In the genomic region with DNA sequence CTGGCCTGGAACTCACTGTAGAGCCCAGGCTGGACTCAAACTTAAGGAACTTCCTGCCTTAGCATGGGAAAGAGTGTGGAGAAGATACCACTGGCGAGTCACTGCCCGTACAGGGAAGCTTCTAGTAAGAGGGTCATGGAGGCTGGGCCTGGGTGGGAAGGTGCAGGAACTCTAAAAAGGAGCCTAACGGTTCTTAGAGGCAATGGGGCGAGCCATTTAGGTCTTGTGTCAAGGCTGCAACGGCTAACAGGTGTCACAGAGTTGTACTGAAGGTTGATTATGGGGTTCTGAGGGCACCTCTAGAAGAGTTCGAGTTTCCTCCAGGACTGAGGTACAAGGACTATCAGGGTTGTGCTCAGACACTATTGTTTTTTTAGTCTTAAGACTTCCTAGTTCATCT, we compare ENCODE assay signal across 8 mouse cellular contexts. TPM values are rescaled to one million over a fixed set of nuclear protein-coding genes. Genes with fewer than 3 reads are reported as not detected.
DNase-seq lines count a peak whose midpoint lies in the region; ATAC-seq and TF ChIP-seq lines count a peak whose summit lies in the region.

No protein-coding gene starts in this region.

- H3K9ac ChIP-seq in heart, adult 2 months (ENCODE audit: low read depth, low read length) = no peak overlapping the region
- no peak overlapping the region for H3K9ac ChIP-seq in forebrain, embryonic 13.5 days
- no peak overlapping the region for H3K9ac ChIP-seq in limb, embryonic 15.5 days

- TF ChIP-seq EP300 in heart, adult 2 months (IDR thresholded peaks at IDR 0.05; ENCODE audit: insufficient read depth, low read depth, low read length) = no peak

- 0 out of 2 replicates have a peak, but pooled peaks cover 3% of the 10 kb centered on the region for H3K79me2 ChIP-seq in heart, adult 2 months (replicated peaks; ENCODE audit: control insufficient read depth, insufficient read depth, low read length)

- TF ChIP-seq CTCF in heart, adult 2 months (IDR thresholded peaks at IDR 0.05) = no peak
- TF ChIP-seq CTCF in E14TG2a.4 (conservative IDR thresholded peaks at IDR 0.05; ENCODE audit: low read length) = no peak

- ATAC-seq in forebrain, embryonic 13.5 days = peak; percentile 11; the same call in 1 of the 2 replicates
- no peak for ATAC-seq in limb, embryonic 15.5 days (ENCODE audit: insufficient number of reproducible peaks, low FRiP score, low TSS enrichment, low read depth)
- no peak for ATAC-seq in granulocyte monocyte progenitor cell, adult 5-6 weeks (replicated peaks; ENCODE audit: poor library complexity, severe bottlenecking)

- no peaks in the 10 kb centered on the region for H3K27me3 ChIP-seq in heart, adult 2 months (ENCODE audit: control insufficient read depth, insufficient read depth, low read length)
- no peaks in the 10 kb centered on the region for H3K27me3 ChIP-seq in E14TG2a.4 (ENCODE audit: insufficient read depth, low read length)
- H3K27me3 ChIP-seq in forebrain, embryonic 13.5 days = no peaks in the 10 kb centered on the region
- H3K27me3 ChIP-seq in limb, embryonic 15.5 days = no peaks in the 10 kb centered on the region

- WGBS in heart, adult 2 months = 80% methylated on average over 6 of the region's 6 CpGs
- WGBS in forebrain, embryonic 13.5 days = 72% methylated on average over 6 of the region's 6 CpGs
- 74% methylated on average over 6 of the region's 6 CpGs for WGBS in limb, embryonic 15.5 days

- H3K9me3 ChIP-seq in E14TG2a.4 (ENCODE audit: low read length) = no peaks in the 10 kb centered on the region
- no peaks in the 10 kb centered on the region for H3K9me3 ChIP-seq in forebrain, embryonic 13.5 days (replicated peaks)
- H3K9me3 ChIP-seq in limb, embryonic 15.5 days = no peaks in the 10 kb centered on the region

- peak overlapping the region; percentile 81 for H3K27ac ChIP-seq in heart, adult 2 months
- H3K27ac ChIP-seq in forebrain, embryonic 13.5 days = 0 out of 2 replicates have a peak overlapping the region, but pooled peaks have one; percentile 16
- peak overlapping the region; percentile 33; the same call in 1 of the 2 replicates for H3K27ac ChIP-seq in limb, embryonic 15.5 days

- peaks cover 8% of the 10 kb centered on the region for H3K4me1 ChIP-seq in heart, adult 2 months (ENCODE audit: control insufficient read depth, insufficient read depth, low read length)
- H3K4me1 ChIP-seq in E14TG2a.4 (replicated peaks; ENCODE audit: low read depth, low read length) = peaks cover 67% of the 10 kb centered on the region
- peaks cover 31% of the 10 kb centered on the region for H3K4me1 ChIP-seq in forebrain, embryonic 13.5 days
- H3K4me1 ChIP-seq in limb, embryonic 15.5 days = peaks cover 18% of the 10 kb centered on the region

- H3K4me3 ChIP-seq in heart, adult 2 months = no peak overlapping the region
- peak overlapping the region; percentile 96 for H3K4me3 ChIP-seq in E14TG2a.4 (replicated peaks; ENCODE audit: low read length)
- peak overlapping the region; percentile 97 for H3K4me3 ChIP-seq in forebrain, embryonic 13.5 days
- peak overlapping the region; percentile 79; the same call in 1 of the 2 replicates for H3K4me3 ChIP-seq in limb, embryonic 15.5 days

- intact Hi-C loops in heart, adult 2 months (cut with DNase I) = loop anchor here (1.0 kb wide), 1 partner anchor 27 kb away; a partner anchor contains a TSS
- intact Hi-C loops in heart, postnatal 36 days (cut with DNase I) = loop anchor here (1.0 kb wide), 1 partner anchor 26 kb away; no protein-coding TSS in a partner anchor

- 0 out of 2 replicates have a peak, but pooled peaks cover 2% of the 10 kb centered on the region for H3K36me3 ChIP-seq in heart, adult 2 months (ENCODE audit: control insufficient read depth, insufficient read depth, low read length)
- H3K36me3 ChIP-seq in E14TG2a.4 (ENCODE audit: insufficient read depth, low read length) = peaks cover 15% of the 10 kb centered on the region
- H3K36me3 ChIP-seq in forebrain, embryonic 13.5 days (ENCODE audit: poor library complexity, severe bottlenecking) = no peaks in the 10 kb centered on the region
- 0 out of 2 replicates have a peak, but pooled peaks cover 3% of the 10 kb centered on the region for H3K36me3 ChIP-seq in limb, embryonic 15.5 days

- peak overlapping the region; percentile 72 for H3K4me2 ChIP-seq in forebrain, embryonic 13.5 days
- H3K4me2 ChIP-seq in limb, embryonic 15.5 days = peak overlapping the region; percentile 56; the same call in 1 of the 2 replicates

- DNase-seq in heart, adult 2 months = no peak
- DNase-seq in heart, postnatal 36 days = no peak
- DNase-seq in urinary bladder, adult 2 months (ENCODE audit: low spot score) = no peak
- no peak for DNase-seq in cerebellum, adult 9-10 months

- TF ChIP-seq POLR2A in heart, adult 2 months (IDR thresholded peaks at IDR 0.05; ENCODE audit: insufficient read depth, low read depth, low read length) = no peak

RNA-seq across cellular contexts. Expression of a gene that starts 0.5 kb away (rescaled TPM):
- total RNA-seq in heart, adult 2 months (2021) = 100 to 1,000 TPM; 123 to 147 TPM
- polyA plus RNA-seq in heart, adult 2 months (2012; rRNA removed) = 86.0 and 94.9 TPM in 2 replicates
- 100 to 1,000 TPM; 140 to 143 TPM for total RNA-seq in heart, postnatal 36 days (2021)
- polyA plus RNA-seq in forebrain, embryonic 13.5 days (2015; fragmentation: Nextera tagmentation; extraction: Ambion mirVana) = 292 and 315 TPM in 2 replicates
- 215 and 226 TPM in 2 replicates for polyA plus RNA-seq in limb, embryonic 15.5 days (2015; fragmentation: Nextera tagmentation; extraction: Ambion mirVana)
- total RNA-seq in granulocyte monocyte progenitor cell, adult 5-6 weeks (2014; fragmentation: Nextera tagmentation) = 116 and 124 TPM in 2 replicates
- 181 and 185 TPM in 2 replicates for total RNA-seq in granulocyte monocyte progenitor cell, adult 5-6 weeks (2017)
- 91.4 and 92.0 TPM in 2 replicates for polyA plus RNA-seq in urinary bladder, adult 2 months (2012; rRNA removed)

RNA-seq across cellular contexts. Expression of a gene that starts 26.3 kb away (rescaled TPM):
- total RNA-seq in heart, adult 2 months (2021) = 1 to 10 TPM; 7.2 to 7.8 TPM
- polyA plus RNA-seq in heart, adult 2 months (2012; rRNA removed) = 5.6 and 5.7 TPM in 2 replicates
- total RNA-seq in heart, postnatal 36 days (2021) = 10 to 100 TPM in 1 of 2 experiments, 1 to 10 TPM in 1; 7.9 to 11.0 TPM
- 12.8 and 13.4 TPM in 2 replicates for polyA plus RNA-seq in forebrain, embryonic 13.5 days (2015; fragmentation: Nextera tagmentation; extraction: Ambion mirVana)
- 20.0 and 21.1 TPM in 2 replicates for polyA plus RNA-seq in limb, embryonic 15.5 days (2015; fragmentation: Nextera tagmentation; extraction: Ambion mirVana)
- total RNA-seq in granulocyte monocyte progenitor cell, adult 5-6 weeks (2014; fragmentation: Nextera tagmentation) = 8.6 and 11.3 TPM in 2 replicates
- total RNA-seq in granulocyte monocyte progenitor cell, adult 5-6 weeks (2017) = 15.9 and 16.2 TPM in 2 replicates
- polyA plus RNA-seq in urinary bladder, adult 2 months (2012; rRNA removed) = 8.0 and 8.7 TPM in 2 replicates

Comparison
In these comparisons a context has a peak if more than half of its experiments do, and no peak if none do; other contexts are left out.
1. H3K27ac ChIP-seq: peak in every context shown above with its lines; median percentile 81 in heart, adult 2 months; 33 in limb, embryonic 15.5 days; 16 in forebrain, embryonic 13.5 days.